Mouse (Mus musculus): ENCODE data around the gene Zbtb43. TPM values are rescaled to one million over a fixed set of nuclear protein-coding genes. Genes with fewer than 3 reads are reported as not detected.

Zbtb43 gene
- polyA plus RNA-seq, 1 experiment from 2014 or later = 28.2 TPM

GRCm38 (mm10) chr2:33437184-33437583 is 31.2 kb downstream of the Zbtb43 start:
- peaks cover 52% of the 10 kb centered on the region for H3K4me1 ChIP-seq
- ATAC-seq (ENCODE audit: low FRiP score) = no peak
- WGBS = 25% methylated on average over 11 of the region's 11 CpGs
- H3K27ac ChIP-seq = no peak overlapping the region
- H3K9me3 ChIP-seq = no peaks in the 10 kb centered on the region
- H3K4me3 ChIP-seq (replicated peaks) = no peak overlapping the region
- peaks cover 12% of the 10 kb centered on the region for H3K27me3 ChIP-seq
- no peak overlapping the region for H3K9ac ChIP-seq
- no peak overlapping the region for H3K4me2 ChIP-seq
- no peaks in the 10 kb centered on the region for H3K36me3 ChIP-seq (replicated peaks)

GRCm38 (mm10) chr2:33436035-33436580 is 32.3 kb downstream of the Zbtb43 start:
- Histone ChIP-seq H3K27ac (no peak overlapping the region), H3K4me3 (replicated peaks) (peak overlapping the region; percentile 21)
- WGBS = 15% methylated on average over 16 of the region's 16 CpGs

GRCm38 (mm10) chr2:33435036-33435650 is 33.2 kb downstream of the Zbtb43 start:
- H3K4me1 ChIP-seq = peaks cover 47% of the 10 kb centered on the region
- H3K9ac ChIP-seq = no peak overlapping the region
- H3K36me3 ChIP-seq (replicated peaks) = no peaks in the 10 kb centered on the region
- ATAC-seq (ENCODE audit: low FRiP score) = no peak
- H3K9me3 ChIP-seq = no peaks in the 10 kb centered on the region
- no peak overlapping the region for H3K4me2 ChIP-seq
- WGBS = 41% methylated on average over 8 of the region's 8 CpGs
- no peak overlapping the region for H3K27ac ChIP-seq
- H3K4me3 ChIP-seq (replicated peaks) = no peak overlapping the region
- peaks cover 12% of the 10 kb centered on the region for H3K27me3 ChIP-seq

More at GRCm38 (mm10) chr2:33436035-33436580, 32.3 kb downstream of the Zbtb43 start:
- Histone ChIP-seq H3K9me3 (no peaks in the 10 kb centered on the region), H3K4me2 (peak overlapping the region; percentile 45), H3K4me1 (peaks cover 50% of the 10 kb centered on the region), H3K9ac (no peak overlapping the region), H3K36me3 (replicated peaks) (no peaks in the 10 kb centered on the region), H3K27me3 (peaks cover 12% of the 10 kb centered on the region)
- ATAC-seq (ENCODE audit: low FRiP score) = no peak

GRCm38 (mm10) chr2:33432877-33433276 is 35.5 kb downstream of the Zbtb43 start:
- Histone ChIP-seq H3K9me3 (no peaks in the 10 kb centered on the region), H3K27ac (no peak overlapping the region), H3K27me3 (peaks cover 2% of the 10 kb centered on the region), H3K4me3 (replicated peaks) (no peak overlapping the region), H3K9ac (no peak overlapping the region), H3K4me2 (no peak overlapping the region), H3K36me3 (replicated peaks) (no peaks in the 10 kb centered on the region), H3K4me1 (peaks cover 39% of the 10 kb centered on the region)
- ATAC-seq (ENCODE audit: low FRiP score) = no peak
- 60% methylated on average over 5 of the region's 5 CpGs for WGBS

- WGBS = 1% methylated on average over 65 of the region's 102 CpGs
- H3K4me2 ChIP-seq = peak within 1 kb of the TSS; percentile 94
- peak within 1 kb of the TSS; percentile 100 for H3K4me3 ChIP-seq (replicated peaks)
- 0 out of 2 replicates have a peak within 1 kb of the TSS, but pooled peaks have one; percentile 46 for H3K27ac ChIP-seq
- peak; percentile 81 for ATAC-seq (ENCODE audit: low FRiP score)
- peaks cover 16% of the 10 kb centered on the region for H3K36me3 ChIP-seq (replicated peaks)
- H3K27me3 ChIP-seq = no peaks in the 10 kb centered on the region; the same call in 1 of the 2 replicates
- no peaks in the 10 kb centered on the region for H3K9me3 ChIP-seq
- H3K4me1 ChIP-seq = peaks cover 36% of the 10 kb centered on the region
- peak within 1 kb of the TSS; percentile 98 for H3K9ac ChIP-seq
Observed at GRCm38 (mm10) chr2:33430771-33431699, 37.3 kb downstream of the Zbtb43 start, which contains the start of gene Zbtb34. TSS of gene Zbtb34 (minus strand) at chr2:33431324.

- peak overlapping the region; percentile 100 for H3K4me3 ChIP-seq (replicated peaks)
- H3K27ac ChIP-seq = 0 out of 2 replicates have a peak overlapping the region, but pooled peaks have one; percentile 46
- H3K36me3 ChIP-seq (replicated peaks) = peaks cover 19% of the 10 kb centered on the region
- peaks cover 28% of the 10 kb centered on the region for H3K4me1 ChIP-seq
- no peaks in the 10 kb centered on the region; the same call in 1 of the 2 replicates for H3K27me3 ChIP-seq
- 11% methylated on average over 13 of the region's 13 CpGs for WGBS
- H3K4me2 ChIP-seq = peak overlapping the region; percentile 94
- no peak for ATAC-seq (ENCODE audit: low FRiP score)
- H3K9ac ChIP-seq = peak overlapping the region; percentile 98
- no peaks in the 10 kb centered on the region for H3K9me3 ChIP-seq
Observed at GRCm38 (mm10) chr2:33430081-33430770, 38.1 kb downstream of the Zbtb43 start.

GRCm38 (mm10) chr2:33429339-33429738 is 39.0 kb downstream of the Zbtb43 start:
- peaks cover 27% of the 10 kb centered on the region for H3K4me1 ChIP-seq
- no peaks in the 10 kb centered on the region for H3K9me3 ChIP-seq
- peaks cover 19% of the 10 kb centered on the region for H3K36me3 ChIP-seq (replicated peaks)
- H3K4me2 ChIP-seq = peak overlapping the region; percentile 94
- WGBS = 45% methylated on average over 6 of the region's 6 CpGs
- H3K4me3 ChIP-seq (replicated peaks) = 0 out of 2 replicates have a peak overlapping the region, but pooled peaks have one; percentile 2
- H3K27me3 ChIP-seq = no peaks in the 10 kb centered on the region
- peak overlapping the region; percentile 98 for H3K9ac ChIP-seq
- ATAC-seq (ENCODE audit: low FRiP score) = no peak
- H3K27ac ChIP-seq = no peak overlapping the region

- Histone ChIP-seq H3K27me3 (no peaks in the 10 kb centered on the region), H3K9ac (no peak overlapping the region), H3K4me3 (replicated peaks) (no peak overlapping the region), H3K4me1 (peaks cover 27% of the 10 kb centered on the region), H3K4me2 (no peak overlapping the region), H3K27ac (no peak overlapping the region), H3K9me3 (no peaks in the 10 kb centered on the region), H3K36me3 (replicated peaks) (peaks cover 28% of the 10 kb centered on the region)
- no peak for ATAC-seq (ENCODE audit: low FRiP score)
- WGBS = 57% methylated on average over 10 of the region's 10 CpGs
Observed at GRCm38 (mm10) chr2:33426640-33427398, 41.5 kb downstream of the Zbtb43 start.

GRCm38 (mm10) chr2:33417454-33417853 is 50.9 kb downstream of the Zbtb43 start:
- 94% methylated on average over 4 of the region's 4 CpGs for WGBS
- Histone ChIP-seq H3K4me3 (replicated peaks) (no peak overlapping the region), H3K36me3 (replicated peaks) (peaks cover 7% of the 10 kb centered on the region; the same call in 1 of the 2 replicates), H3K9ac (no peak overlapping the region), H3K27me3 (no peaks in the 10 kb centered on the region), H3K4me2 (no peak overlapping the region), H3K4me1 (no peaks in the 10 kb centered on the region), H3K9me3 (no peaks in the 10 kb centered on the region), H3K27ac (no peak overlapping the region)
- ATAC-seq (ENCODE audit: low FRiP score) = no peak

GRCm38 (mm10) chr2:33414019-33414418 is 54.3 kb downstream of the Zbtb43 start:
- WGBS = 93% methylated on average over 13 of the region's 13 CpGs

GRCm38 (mm10) chr2:33412111-33412510 is 56.2 kb downstream of the Zbtb43 start:
- Histone ChIP-seq H3K4me2 (no peak overlapping the region), H3K9me3 (no peaks in the 10 kb centered on the region), H3K4me3 (replicated peaks) (no peak overlapping the region), H3K9ac (no peak overlapping the region), H3K27ac (no peak overlapping the region), H3K4me1 (no peaks in the 10 kb centered on the region), H3K36me3 (replicated peaks) (peaks cover 38% of the 10 kb centered on the region), H3K27me3 (no peaks in the 10 kb centered on the region)
- ATAC-seq (ENCODE audit: low FRiP score) = no peak
- 83% methylated on average over 14 of the region's 14 CpGs for WGBS

More at GRCm38 (mm10) chr2:33414019-33414418, 54.3 kb downstream of the Zbtb43 start:
- no peaks in the 10 kb centered on the region for H3K9me3 ChIP-seq
- H3K27me3 ChIP-seq = no peaks in the 10 kb centered on the region
- H3K27ac ChIP-seq = no peak overlapping the region
- ATAC-seq (ENCODE audit: low FRiP score) = no peak
- H3K9ac ChIP-seq = no peak overlapping the region
- peaks cover 33% of the 10 kb centered on the region for H3K36me3 ChIP-seq (replicated peaks)
- H3K4me3 ChIP-seq (replicated peaks) = no peak overlapping the region
- H3K4me2 ChIP-seq = no peak overlapping the region
- no peaks in the 10 kb centered on the region for H3K4me1 ChIP-seq

Data from forebrain, embryonic 12.5 days (tissue).